Mouse (Mus musculus) limb, embryonic 10.5 days (tissue): ENCODE data around the gene C1rl. TPM values are rescaled to one million over a fixed set of nuclear protein-coding genes. Genes with fewer than 3 reads are reported as not detected.
"Not testable (repeated sequence)": the region's sequence is repeated elsewhere in the genome, so short reads cannot be mapped to it uniquely, and the experiment has no call there.

Experiments used
- DNase-seq: peaks from one replicate; pipeline ENCODE4 v3.0.0-alpha.2; 2017; ENCODE audit warnings: low spot score
- H3K27ac ChIP-seq: fragments of 300-500 bp; sonication (generic); 2 replicates; pipeline ENCODE4 v1.5.1; 2016; ENCODE audit warnings: mild to moderate bottlenecking
- H3K27me3 ChIP-seq: fragments of 300-500 bp; sonication (generic); 2 replicates; pipeline ENCODE4 v1.6.1; 2016; ENCODE audit warnings: low read depth, mild to moderate bottlenecking; ENCODE audit not compliant: poor library complexity, severe bottlenecking
- H3K36me3 ChIP-seq: fragments of 300-500 bp; sonication (generic); 2 replicates; pipeline ENCODE4 v1.6.1; 2016; ENCODE audit warnings: mild to moderate bottlenecking, moderate library complexity
- H3K4me1 ChIP-seq: fragments of 300-500 bp; sonication (generic); 2 replicates; pipeline ENCODE4 v1.6.1; 2016
- H3K4me3 ChIP-seq: fragments of 300-500 bp; sonication (generic); 2 replicates; pipeline ENCODE4 v1.5.1; 2016; ENCODE audit warnings: mild to moderate bottlenecking, moderate library complexity
- H3K9me3 ChIP-seq: fragments of 300-500 bp; sonication (generic); replicated peaks from 2 replicates; pipeline ENCODE4 v1.6.1; 2016; ENCODE audit warnings: mild to moderate bottlenecking
- WGBS: fragments of 180-500 bp; shearing (Covaris S2); methylation state at CpG from one replicate; pipeline ENCODE4 v1.1.7; 2016; 5-methylcytosine and 5-hydroxymethylcytosine counted together
- polyA plus RNA-seq: library from polyadenylated mRNA; unstranded; fragments of >200 nt; fragmentation: Nextera tagmentation; extraction: Ambion mirVana; gene quantifications from 2 replicates; pipeline ENCODE4 v1.2.1, GENCODE M21; 2016

The C1rl gene
- polyA plus RNA-seq, 1 experiment from 2014 or later = 0.84 TPM

- Histone ChIP-seq H3K4me3 (no peak overlapping the region), H3K4me1 (no peaks in the 10 kb centered on the region), H3K27me3 (peaks cover 15% of the 10 kb centered on the region), H3K9me3 (no peaks in the 10 kb centered on the region), H3K27ac (no peak overlapping the region), H3K36me3 (no peaks in the 10 kb centered on the region)
- WGBS = 91% methylated on average over 11 of the region's 11 CpGs
- DNase-seq = no peak
Observed at GRCm38 (mm10) chr6:124458505-124458904, 34.4 kb upstream of the C1rl start.

- no peak overlapping the region for H3K27ac ChIP-seq
- H3K4me3 ChIP-seq = no peak overlapping the region
- no peaks in the 10 kb centered on the region for H3K9me3 ChIP-seq
- no peak for DNase-seq
- H3K36me3 ChIP-seq = no peaks in the 10 kb centered on the region
- H3K27me3 ChIP-seq = peaks cover 23% of the 10 kb centered on the region
- 81% methylated on average over 4 of the region's 4 CpGs for WGBS
- peaks cover 6% of the 10 kb centered on the region for H3K4me1 ChIP-seq
Observed at GRCm38 (mm10) chr6:124459388-124459787, 33.5 kb upstream of the C1rl start.

DNA sequence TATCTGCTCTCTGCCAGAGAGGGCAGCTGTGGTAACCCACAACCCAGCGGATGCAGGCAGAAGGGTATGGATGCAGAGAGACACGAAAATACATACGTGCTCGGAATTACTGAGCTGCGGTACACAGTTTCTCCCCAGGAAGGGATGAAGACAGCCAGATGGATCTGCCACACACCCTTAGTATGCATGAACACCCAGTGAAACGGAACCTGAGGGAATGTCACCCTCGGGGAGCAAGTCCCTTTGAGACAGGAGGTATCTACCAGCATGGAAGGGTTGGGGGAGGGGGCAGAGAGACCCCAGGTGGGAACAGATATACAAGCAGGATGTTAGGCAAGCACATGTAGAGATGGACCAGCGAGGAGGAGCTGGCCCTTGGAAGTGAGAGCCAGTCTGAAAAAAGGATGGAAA is 29.0 kb upstream of the C1rl start:
- Histone ChIP-seq H3K27ac (no peak overlapping the region), H3K9me3 (no peaks in the 10 kb centered on the region), H3K36me3 (no peaks in the 10 kb centered on the region), H3K27me3 (peaks cover 30% of the 10 kb centered on the region), H3K4me1 (peaks cover 18% of the 10 kb centered on the region), H3K4me3 (peak overlapping the region; percentile 57)
- 30% methylated on average over 8 of the region's 8 CpGs for WGBS
- no peak for DNase-seq

DNA sequence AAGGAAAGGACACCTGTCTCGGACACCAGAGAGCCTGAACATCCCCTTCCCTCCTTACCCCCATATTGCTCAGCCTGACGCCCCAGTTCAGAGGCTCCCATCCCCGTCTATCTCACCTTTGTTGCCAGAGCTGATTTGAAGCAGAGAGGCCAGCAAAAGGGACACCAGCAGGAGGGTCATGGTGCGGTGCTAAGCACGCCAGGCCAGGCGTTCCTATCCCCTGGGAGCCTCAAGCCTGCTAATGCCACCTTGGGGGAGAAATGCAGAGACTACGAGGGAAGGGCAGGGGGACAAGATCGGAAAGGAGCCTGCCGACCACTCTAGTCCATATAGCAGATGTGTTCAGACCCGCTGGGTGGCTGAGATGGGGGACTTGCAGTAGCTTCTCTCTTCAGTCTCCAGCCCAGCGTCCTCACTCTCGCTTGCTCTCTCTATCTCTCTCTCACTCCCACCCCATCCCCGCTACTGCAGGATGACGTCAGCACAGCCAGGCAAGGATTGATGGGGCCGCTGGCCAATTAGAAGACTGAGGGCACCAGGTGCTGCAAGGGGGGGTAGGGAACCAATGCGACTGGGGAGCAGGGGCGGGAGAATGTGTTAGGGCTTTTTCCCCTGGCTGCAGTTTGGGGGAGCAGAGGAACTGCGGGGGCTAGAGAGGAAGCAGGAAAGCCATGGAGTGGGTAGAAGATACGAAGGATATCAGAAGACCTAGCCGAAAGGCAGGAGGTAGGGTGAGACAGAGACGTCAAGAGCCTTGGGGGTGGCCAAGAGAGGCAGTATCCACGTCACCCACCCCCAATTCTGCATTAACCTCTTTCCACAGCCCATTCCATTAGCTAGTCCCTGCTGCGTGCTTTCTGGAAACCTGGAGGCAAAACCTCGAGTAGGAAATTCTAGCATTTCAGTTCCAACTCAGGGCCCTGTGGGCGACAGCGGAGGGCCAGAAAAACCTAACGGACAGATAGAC is 28.3 kb upstream of the C1rl start, which contains the start of gene Clstn3:
Gene Clstn3, minus strand, starts transcription at position 490 of the 967 bp plus-strand sequence.
- Histone ChIP-seq H3K4me1 (peaks cover 18% of the 10 kb centered on the region), H3K36me3 (no peaks in the 10 kb centered on the region), H3K27ac (peak within 1 kb of the TSS; percentile 67), H3K9me3 (no peaks in the 10 kb centered on the region), H3K4me3 (peak within 1 kb of the TSS; percentile 57), H3K27me3 (peaks cover 30% of the 10 kb centered on the region)
- WGBS = 7% methylated on average over 27 of the region's 27 CpGs
- peak; percentile 84 for DNase-seq

GRCm38 (mm10) chr6:124465299-124465698 is 27.6 kb upstream of the C1rl start:
- no peak overlapping the region for H3K27ac ChIP-seq
- H3K4me1 ChIP-seq = peaks cover 18% of the 10 kb centered on the region
- no peaks in the 10 kb centered on the region for H3K9me3 ChIP-seq
- WGBS = 38% methylated on average over 6 of the region's 6 CpGs
- peaks cover 30% of the 10 kb centered on the region for H3K27me3 ChIP-seq
- H3K4me3 ChIP-seq = peak overlapping the region; percentile 57
- H3K36me3 ChIP-seq = no peaks in the 10 kb centered on the region
- no peak for DNase-seq

GRCm38 (mm10) chr6:124465729-124466128 is 27.2 kb upstream of the C1rl start:
- no peak for DNase-seq
- Histone ChIP-seq H3K27ac (no peak overlapping the region), H3K9me3 (no peaks in the 10 kb centered on the region), H3K27me3 (peaks cover 30% of the 10 kb centered on the region), H3K4me1 (peaks cover 18% of the 10 kb centered on the region), H3K36me3 (no peaks in the 10 kb centered on the region), H3K4me3 (no peak overlapping the region)
- 55% methylated on average over 6 of the region's 6 CpGs for WGBS

- 90% methylated on average over 3 of the region's 3 CpGs for WGBS
Observed at GRCm38 (mm10) chr6:124471121-124471520, 21.8 kb upstream of the C1rl start.

DNA sequence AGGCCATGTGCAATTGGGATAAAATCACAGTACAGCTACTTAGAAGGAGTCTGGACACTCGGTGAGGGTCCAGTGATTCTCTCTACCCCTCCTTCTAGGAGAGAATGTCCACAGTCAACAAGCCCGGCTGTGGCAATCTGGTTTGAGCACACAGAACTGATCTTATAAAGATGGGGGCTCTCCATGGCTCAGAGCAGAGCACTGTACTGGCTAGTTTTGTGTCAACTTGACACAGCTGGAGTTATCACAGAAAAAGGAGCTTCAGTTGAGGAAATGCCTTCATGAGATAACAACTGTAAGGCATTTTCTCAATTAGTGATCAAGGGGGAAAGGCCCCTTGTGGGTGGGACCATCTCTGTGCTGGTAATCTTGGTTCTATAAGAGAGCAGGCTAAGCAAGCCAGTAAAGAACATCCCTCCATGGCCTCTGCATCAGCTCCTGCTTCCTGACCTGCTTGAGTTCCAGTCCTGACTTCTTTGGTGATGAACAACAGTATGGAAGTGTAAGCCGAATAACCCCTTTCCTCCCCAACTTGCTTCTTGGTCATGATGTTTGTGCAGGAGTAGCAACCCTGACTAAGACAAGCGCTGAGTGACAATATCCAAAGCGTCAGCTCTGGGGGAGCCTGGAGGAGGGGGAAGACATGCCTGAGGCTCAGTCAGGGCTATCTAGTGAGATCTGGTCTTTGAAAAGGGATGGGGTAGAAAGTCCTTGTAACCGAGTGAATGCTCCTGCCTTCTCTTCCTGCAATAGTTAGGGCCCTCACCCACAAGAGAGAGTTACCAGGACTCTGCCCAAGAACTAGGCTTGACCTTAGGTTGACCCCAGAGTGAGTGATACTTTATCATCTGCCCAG is 20.9 kb upstream of the C1rl start:
- not testable (repeated sequence) for H3K27me3 ChIP-seq, H3K9me3 ChIP-seq, DNase-seq, H3K36me3 ChIP-seq, H3K4me1 ChIP-seq, H3K4me3 ChIP-seq, H3K27ac ChIP-seq
- 83% methylated on average over 6 of the region's 6 CpGs for WGBS

More at GRCm38 (mm10) chr6:124471121-124471520, 21.8 kb upstream of the C1rl start:
- H3K36me3 ChIP-seq = no peaks in the 10 kb centered on the region
- no peak overlapping the region for H3K27ac ChIP-seq
- no peaks in the 10 kb centered on the region for H3K27me3 ChIP-seq
- DNase-seq = no peak
- H3K4me1 ChIP-seq = no peaks in the 10 kb centered on the region
- no peak overlapping the region for H3K4me3 ChIP-seq
- no peaks in the 10 kb centered on the region for H3K9me3 ChIP-seq

DNA sequence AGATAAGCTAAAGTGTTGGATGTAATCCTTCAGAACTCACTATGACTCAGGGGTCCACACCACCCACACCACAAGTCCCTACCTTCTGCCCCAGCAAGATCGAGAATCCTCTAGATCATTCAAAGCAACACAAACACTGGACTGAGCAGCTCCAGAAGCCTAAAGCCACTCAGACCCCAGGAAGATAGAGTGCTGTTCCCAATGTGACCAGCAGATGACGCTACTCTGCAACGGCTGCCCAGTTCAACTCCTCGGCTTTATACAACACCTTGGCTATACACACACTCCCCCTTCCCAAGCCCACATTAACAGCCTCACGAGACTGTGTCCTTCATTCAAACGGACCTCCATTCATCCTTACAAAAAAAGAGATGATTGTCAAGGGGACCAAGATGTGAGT is 20.1 kb upstream of the C1rl start:
- Histone ChIP-seq H3K36me3 (no peaks in the 10 kb centered on the region), H3K27ac (no peak overlapping the region), H3K9me3 (no peaks in the 10 kb centered on the region), H3K4me1 (no peaks in the 10 kb centered on the region), H3K27me3 (no peaks in the 10 kb centered on the region), H3K4me3 (no peak overlapping the region)
- DNase-seq = no peak
- 37% methylated on average over 6 of the region's 6 CpGs for WGBS

DNA sequence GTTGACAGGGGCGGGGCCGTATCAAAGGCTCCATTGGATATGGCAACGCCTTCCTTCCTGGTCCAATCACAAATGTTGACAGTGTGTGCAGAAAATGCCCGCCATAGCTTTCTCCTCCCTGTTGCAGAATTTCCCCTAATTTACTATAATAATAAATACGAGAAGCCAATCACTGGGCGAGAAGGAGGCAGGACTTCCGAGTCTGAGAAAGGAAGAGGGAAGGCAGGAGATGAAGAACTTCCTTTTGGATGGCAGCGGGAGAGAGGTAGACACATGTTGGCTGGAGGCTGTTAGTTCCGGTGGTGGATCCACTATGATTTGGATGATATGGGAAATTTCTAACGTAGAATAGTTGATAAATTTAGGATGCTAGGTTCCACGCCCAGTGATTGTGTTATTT is 18.3 kb upstream of the C1rl start:
- H3K36me3 ChIP-seq = no peaks in the 10 kb centered on the region
- no peaks in the 10 kb centered on the region for H3K9me3 ChIP-seq
- no peak overlapping the region for H3K27ac ChIP-seq
- H3K4me1 ChIP-seq = no peaks in the 10 kb centered on the region
- WGBS = 83% methylated on average over 11 of the region's 11 CpGs
- DNase-seq = no peak
- no peak overlapping the region for H3K4me3 ChIP-seq
- no peaks in the 10 kb centered on the region for H3K27me3 ChIP-seq

DNA sequence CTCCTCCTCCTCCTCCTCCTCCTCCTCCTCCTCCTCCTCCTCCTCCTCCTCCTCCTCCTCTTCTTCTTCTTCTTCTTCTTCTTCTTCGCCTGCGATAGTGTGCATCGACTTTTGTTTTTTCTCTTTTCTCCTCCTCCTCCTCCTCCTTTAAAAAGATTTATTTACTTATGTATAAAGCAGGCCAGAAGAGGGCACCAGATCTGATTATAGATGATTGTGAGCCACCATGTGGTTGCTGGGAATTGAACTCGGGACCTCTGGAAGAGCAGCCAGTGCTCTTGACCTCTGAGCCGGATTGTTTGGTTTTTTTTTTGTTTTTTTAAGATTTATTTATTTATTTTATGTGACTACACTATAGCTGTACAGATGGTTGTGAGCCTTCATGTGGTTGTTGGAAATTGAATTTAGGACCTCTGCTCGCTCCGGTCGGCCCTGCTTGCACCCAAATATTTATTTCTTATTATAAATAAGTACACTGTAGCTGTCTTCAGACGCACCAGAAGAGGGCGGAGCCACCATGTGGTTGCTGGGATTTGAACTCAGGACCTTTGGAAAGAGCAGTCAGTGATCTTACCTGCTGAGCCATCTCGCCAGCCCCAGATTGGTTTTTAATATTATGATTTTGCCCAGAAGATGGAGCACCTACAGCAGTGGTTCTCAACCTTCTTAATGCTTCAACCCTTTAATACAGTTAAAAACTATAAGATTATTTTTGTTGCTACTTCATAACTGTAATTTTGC is 17.4 kb upstream of the C1rl start:
- not testable (repeated sequence) for H3K27me3 ChIP-seq, H3K27ac ChIP-seq, H3K4me3 ChIP-seq, DNase-seq, H3K4me1 ChIP-seq, H3K36me3 ChIP-seq, H3K9me3 ChIP-seq
- WGBS = 89% methylated on average over 8 of the region's 11 CpGs

GRCm38 (mm10) chr6:124476216-124476615 is 16.7 kb upstream of the C1rl start:
- 87% methylated on average over 7 of the region's 7 CpGs for WGBS

More at GRCm38 (mm10) chr6:124476216-124476615, 16.7 kb upstream of the C1rl start:
- no peaks in the 10 kb centered on the region for H3K27me3 ChIP-seq
- H3K27ac ChIP-seq = no peak overlapping the region
- H3K4me3 ChIP-seq = no peak overlapping the region
- H3K9me3 ChIP-seq = no peaks in the 10 kb centered on the region
- no peaks in the 10 kb centered on the region for H3K36me3 ChIP-seq
- H3K4me1 ChIP-seq = no peaks in the 10 kb centered on the region
- no peak for DNase-seq
